Mouse (Mus musculus) hindbrain, embryonic 16.5 days (tissue): ENCODE measurements around the gene Etnk1. TPM values are rescaled to one million over a fixed set of nuclear protein-coding genes. Genes with fewer than 3 reads are reported as not detected.

ENCODE experiments used
- ATAC-seq: fragments of 200-750 bp; cut with Nextera tagmentation; 2 replicates; pipeline ENCODE4 v1.8.0; 2017; ENCODE audit warnings: moderate TSS enrichment, moderate library complexity
- H3K27ac ChIP-seq: fragments of 300-500 bp; sonication (generic); 2 replicates; pipeline ENCODE4 v1.5.1; 2014; ENCODE audit warnings: low read depth, mild to moderate bottlenecking, control low read depth, low read length, moderate library complexity
- H3K27me3 ChIP-seq: fragments of 300-500 bp; sonication (generic); replicated peaks from 2 replicates; pipeline ENCODE4 v1.6.1; 2014; ENCODE audit warnings: low read length; ENCODE audit not compliant: control insufficient read depth, insufficient read depth
- H3K36me3 ChIP-seq: fragments of 300-500 bp; sonication (generic); 2 replicates; pipeline ENCODE4 v1.6.1; 2014; ENCODE audit warnings: mild to moderate bottlenecking, low read length, moderate library complexity, mixed read lengths; ENCODE audit not compliant: control insufficient read depth, insufficient read depth
- H3K4me1 ChIP-seq: fragments of 300-500 bp; sonication (generic); 2 replicates; pipeline ENCODE4 v1.6.1; 2014; ENCODE audit warnings: low read depth, low read length; ENCODE audit not compliant: control insufficient read depth, insufficient read depth
- H3K4me2 ChIP-seq: fragments of 300-500 bp; sonication (generic); 2 replicates; pipeline ENCODE4 v1.6.1; 2014; ENCODE audit warnings: mild to moderate bottlenecking, low read length, control low read depth, moderate library complexity
- H3K4me3 ChIP-seq: fragments of 300-500 bp; sonication (generic); 2 replicates; pipeline ENCODE4 v1.5.1; 2014; ENCODE audit warnings: mild to moderate bottlenecking, low read length, control low read depth, moderate library complexity
- H3K9ac ChIP-seq: fragments of 300-500 bp; sonication (generic); 2 replicates; pipeline ENCODE4 v1.6.1; 2014; ENCODE audit warnings: low read depth, mild to moderate bottlenecking, control low read depth, low read length, moderate library complexity
- H3K9me3 ChIP-seq: fragments of 300-500 bp; sonication (generic); 2 replicates; pipeline ENCODE4 v1.6.1; 2014; ENCODE audit warnings: mild to moderate bottlenecking, low read length, moderate library complexity; ENCODE audit not compliant: control insufficient read depth
- WGBS: fragments of 180-500 bp; shearing (Covaris S2); extraction: QIAGEN DNeasy Blood & Tissue Kit; methylation state at CpG from one replicate; pipeline ENCODE4 v1.1.7; 2014; 5-methylcytosine and 5-hydroxymethylcytosine counted together
- polyA plus RNA-seq: library from polyadenylated mRNA; unstranded; fragments of >200 nt; fragmentation: Nextera tagmentation; extraction: Ambion mirVana; gene quantifications from 2 replicates; pipeline ENCODE4 v1.2.1, GENCODE M21; 2015

The Etnk1 gene
- polyA plus RNA-seq, 1 experiment from 2014 or later = 40.5 TPM

DNA sequence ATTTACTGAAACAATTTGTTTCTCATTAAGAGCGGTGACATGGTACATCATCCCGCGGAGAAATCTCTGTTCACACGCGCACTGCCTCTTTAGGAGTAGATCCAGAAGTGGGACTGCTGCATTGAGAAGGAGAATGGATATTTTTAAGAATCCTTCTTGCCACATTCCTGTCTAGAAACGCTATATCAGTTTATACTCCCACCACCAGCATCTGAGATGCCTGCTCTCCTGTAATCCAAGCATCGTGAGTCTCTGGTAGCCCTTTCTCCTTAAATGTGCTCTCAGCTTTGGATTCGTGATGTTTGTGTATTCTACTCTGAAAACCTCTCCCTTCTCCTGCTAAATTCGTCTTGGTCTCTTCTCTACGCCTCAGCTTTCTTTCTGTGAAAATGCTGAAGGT lies 98.5 kb downstream of the Etnk1 start:
- WGBS = 88% methylated on average over 10 of the region's 10 CpGs
- Histone ChIP-seq H3K9me3 (no peaks in the 10 kb centered on the region), H3K4me2 (no peak overlapping the region), H3K9ac (no peak overlapping the region), H3K4me3 (no peak overlapping the region), H3K4me1 (peaks cover 10% of the 10 kb centered on the region), H3K36me3 (no peaks in the 10 kb centered on the region), H3K27me3 (no peaks in the 10 kb centered on the region), H3K27ac (no peak overlapping the region)
- no peak for ATAC-seq

DNA sequence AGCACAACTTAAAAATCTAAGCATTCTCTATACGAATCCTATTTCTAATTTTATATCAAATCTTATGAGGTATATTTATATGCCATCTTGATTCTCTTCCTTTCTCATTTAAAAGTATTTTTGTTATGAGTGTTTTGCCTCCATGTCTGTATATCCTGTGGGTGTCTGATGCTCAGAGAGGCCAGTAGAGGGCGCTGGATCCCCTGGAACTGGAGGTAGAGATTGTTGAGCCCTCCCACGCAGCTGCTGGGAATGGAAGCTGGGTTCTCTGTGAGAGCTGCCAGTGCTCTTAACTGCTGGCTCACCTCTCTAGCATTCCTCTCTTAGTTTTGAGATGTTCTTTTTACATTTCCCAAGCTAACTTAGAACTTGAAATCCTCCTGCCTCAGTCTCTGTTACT lies 112.2 kb downstream of the Etnk1 start:
- H3K4me2 ChIP-seq = no peak overlapping the region
- H3K9ac ChIP-seq = no peak overlapping the region
- H3K36me3 ChIP-seq = no peaks in the 10 kb centered on the region
- 53% methylated on average over 3 of the region's 3 CpGs for WGBS
- no peaks in the 10 kb centered on the region for H3K4me1 ChIP-seq
- no peak for ATAC-seq
- H3K4me3 ChIP-seq = no peak overlapping the region
- no peak overlapping the region for H3K27ac ChIP-seq
- H3K9me3 ChIP-seq = no peaks in the 10 kb centered on the region
- H3K27me3 ChIP-seq = no peaks in the 10 kb centered on the region

Other genes with a start within 250 kb of the Etnk1 start
- 6.0 and 6.5 TPM in 2 replicates for gene St8sia1, start 202.8 kb upstream of the Etnk1 start, polyA plus RNA-seq
- 39.0 and 41.6 TPM in 2 replicates for gene C2cd5, start 67.1 kb upstream of the Etnk1 start, polyA plus RNA-seq